Mouse (Mus musculus): ENCODE measurements around the gene Tor1b.

Tor1b gene

GRCm38 (mm10) chr2:30930846-30931245, 21.9 kb upstream of the Tor1b start:
- in situ Hi-C loops (cut with MboI; ENCODE audit: low sequenced_read_pairs): loop anchor here (5.0 kb wide), 1 partner anchor 39 kb away; no protein-coding TSS in a partner anchor

DNA sequence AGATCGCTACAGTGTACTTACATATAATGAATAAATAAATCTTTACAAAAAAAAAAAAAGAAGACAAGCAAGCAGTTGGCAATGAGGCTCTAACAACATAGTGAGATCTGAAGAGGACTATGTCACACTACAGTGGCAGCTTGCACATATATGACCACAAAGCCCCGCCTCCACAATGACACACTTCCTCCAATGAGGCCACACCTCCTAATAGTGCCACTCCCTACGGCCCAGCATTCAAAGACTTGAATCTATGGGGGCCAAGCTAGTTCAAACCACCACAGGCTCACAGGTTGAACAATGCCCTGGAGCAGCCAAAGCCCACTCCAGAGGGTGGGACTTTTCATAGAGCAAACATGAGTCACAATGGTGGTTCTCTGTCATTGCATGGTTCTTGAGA, 20.8 kb upstream of the Tor1b start:
- in situ Hi-C loops (cut with MboI; ENCODE audit: low sequenced_read_pairs): loop anchor here (5.0 kb wide), 1 partner anchor 40 kb away; no protein-coding TSS in a partner anchor

DNA sequence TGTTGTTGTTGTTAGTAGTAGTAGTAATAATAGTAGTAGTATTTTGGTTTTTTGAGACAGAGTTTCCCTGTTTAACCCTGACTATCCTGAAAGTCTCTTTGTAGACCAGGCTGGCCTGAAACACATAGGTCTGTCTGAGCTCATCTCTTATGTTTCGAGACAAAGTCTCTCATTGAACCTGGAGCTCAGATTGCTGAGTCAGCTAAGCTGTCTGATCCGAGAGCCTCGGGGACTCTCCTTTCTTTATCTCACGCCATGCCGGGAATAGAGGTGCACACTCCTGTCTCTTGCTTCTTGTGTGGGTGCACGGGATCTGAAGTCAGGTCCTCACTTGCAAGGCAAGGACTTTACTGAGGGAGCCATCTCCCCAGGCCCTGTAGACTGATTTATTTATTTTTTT, 19.7 kb upstream of the Tor1b start:
- in situ Hi-C loops (cut with MboI; ENCODE audit: low sequenced_read_pairs): loop anchor here (5.0 kb wide), 1 partner anchor 41 kb away; no protein-coding TSS in a partner anchor

DNA sequence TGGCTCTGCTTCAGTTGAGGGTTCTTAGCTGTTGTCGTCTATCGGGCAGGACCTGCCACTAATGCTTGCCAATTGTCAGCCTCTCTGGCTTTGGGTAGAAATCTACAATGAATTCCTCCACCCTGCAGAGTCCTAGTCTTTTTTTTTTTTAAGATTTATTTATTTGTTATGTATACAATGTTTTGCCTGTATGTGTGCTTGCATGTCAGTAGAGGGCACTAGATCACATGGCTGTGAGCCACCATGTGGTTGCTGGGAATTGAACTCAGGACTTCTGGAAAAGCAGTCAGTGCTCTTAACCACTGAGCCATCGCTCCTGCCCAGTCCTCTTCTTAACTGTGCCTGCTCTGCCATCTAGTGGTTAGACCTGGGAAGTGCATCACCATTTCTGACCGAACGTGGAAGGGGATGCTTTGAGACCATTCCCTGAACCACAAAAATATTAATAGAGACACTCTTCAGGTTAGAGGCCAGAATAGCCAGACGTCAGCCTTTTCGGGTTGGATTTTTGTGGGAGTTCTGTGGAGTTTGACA, 18.8 kb upstream of the Tor1b start:
- in situ Hi-C loops (cut with MboI; ENCODE audit: low sequenced_read_pairs): loop anchor here (5.0 kb wide), 1 partner anchor 42 kb away; no protein-coding TSS in a partner anchor

DNA sequence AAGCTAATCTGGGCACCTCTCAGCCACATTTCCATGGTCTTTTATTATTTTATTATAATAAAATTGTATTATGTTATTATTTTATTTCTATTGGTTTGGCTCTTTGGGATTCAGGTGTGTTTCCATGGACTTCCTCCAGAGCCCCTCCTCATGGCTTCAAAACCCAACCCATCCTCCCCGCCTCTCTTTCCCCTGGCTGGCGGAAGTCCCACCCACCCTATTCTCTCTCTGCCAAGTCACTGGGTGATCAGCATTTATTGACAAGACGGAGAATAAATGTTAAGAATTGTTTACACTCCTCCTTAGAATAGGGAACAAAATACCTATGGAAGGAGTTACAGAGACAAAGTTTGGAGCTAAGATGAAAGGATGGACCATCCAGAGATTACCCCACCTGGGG, 16.0 kb upstream of the Tor1b start:
- in situ Hi-C loops (cut with MboI; ENCODE audit: low sequenced_read_pairs): no loop called here

- in situ Hi-C loops (cut with MboI; ENCODE audit: low sequenced_read_pairs): no loop called here
These were observed 15.0 kb upstream of the Tor1b start for GRCm38 (mm10) chr2:30937731-30938130.

DNA sequence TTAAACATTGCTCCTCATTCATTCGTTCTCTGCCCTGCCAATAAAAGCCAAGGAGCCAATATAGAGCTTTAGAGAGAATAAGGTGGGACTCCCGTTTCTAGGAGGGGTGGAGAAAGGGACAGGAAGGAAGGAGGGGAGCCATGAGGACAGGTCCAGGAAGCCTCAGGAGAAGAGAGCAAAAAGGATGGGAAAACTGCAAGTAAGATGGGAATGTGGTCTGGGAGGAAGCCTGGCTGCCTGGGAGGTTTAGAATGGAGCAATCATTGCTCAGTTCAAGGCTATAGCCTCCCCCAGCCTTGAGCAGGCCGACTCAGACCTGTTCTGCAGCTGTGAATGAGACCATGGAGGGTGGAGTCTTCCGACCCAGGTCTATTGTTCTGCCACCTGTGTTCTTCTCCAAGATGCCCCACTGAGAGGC, 14.2 kb upstream of the Tor1b start:
- in situ Hi-C loops (cut with MboI; ENCODE audit: low sequenced_read_pairs): no loop called here

- in situ Hi-C loops (cut with MboI; ENCODE audit: low sequenced_read_pairs): loop anchor here (10.0 kb wide), 1 partner anchor 507 kb away; no protein-coding TSS in a partner anchor
These were observed 11.2 kb upstream of the Tor1b start for GRCm38 (mm10) chr2:30941586-30941985.

GRCm38 (mm10) chr2:30942116-30942515, 10.6 kb upstream of the Tor1b start:
- in situ Hi-C loops (cut with MboI; ENCODE audit: low sequenced_read_pairs): loop anchor here (10.0 kb wide), 1 partner anchor 507 kb away; no protein-coding TSS in a partner anchor

DNA sequence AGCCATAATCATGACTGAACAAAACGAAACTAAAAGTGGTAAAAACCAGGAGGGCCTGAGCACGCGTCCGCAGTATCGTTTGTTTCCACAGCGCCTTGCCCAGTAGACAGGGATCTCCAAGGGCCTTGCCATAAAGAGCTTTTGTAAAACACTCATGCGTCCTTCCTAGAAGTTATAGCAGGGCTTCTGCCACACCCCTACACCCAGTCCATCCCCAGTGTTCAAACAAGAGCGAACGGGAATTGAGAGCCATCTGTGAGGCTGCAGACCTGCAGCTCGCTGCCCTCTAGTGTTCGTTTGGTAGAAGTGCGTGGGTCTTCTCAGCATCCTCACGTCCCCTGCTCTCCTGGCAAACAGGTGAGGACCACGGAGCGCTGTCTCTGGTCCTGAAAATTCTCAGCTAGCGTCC, 10.2 kb upstream of the Tor1b start:
- in situ Hi-C loops (cut with MboI; ENCODE audit: low sequenced_read_pairs): loop anchor here (10.0 kb wide), 1 partner anchor 508 kb away; no protein-coding TSS in a partner anchor

- in situ Hi-C loops (cut with MboI; ENCODE audit: low sequenced_read_pairs): no loop called here
These were observed 319 bp upstream of the Tor1b start for GRCm38 (mm10) chr2:30952457-30952823.

- in situ Hi-C loops (cut with MboI; ENCODE audit: low sequenced_read_pairs): no loop called here
These were observed 2.0 kb downstream of the Tor1b start for GRCm38 (mm10) chr2:30954797-30955196.

DNA sequence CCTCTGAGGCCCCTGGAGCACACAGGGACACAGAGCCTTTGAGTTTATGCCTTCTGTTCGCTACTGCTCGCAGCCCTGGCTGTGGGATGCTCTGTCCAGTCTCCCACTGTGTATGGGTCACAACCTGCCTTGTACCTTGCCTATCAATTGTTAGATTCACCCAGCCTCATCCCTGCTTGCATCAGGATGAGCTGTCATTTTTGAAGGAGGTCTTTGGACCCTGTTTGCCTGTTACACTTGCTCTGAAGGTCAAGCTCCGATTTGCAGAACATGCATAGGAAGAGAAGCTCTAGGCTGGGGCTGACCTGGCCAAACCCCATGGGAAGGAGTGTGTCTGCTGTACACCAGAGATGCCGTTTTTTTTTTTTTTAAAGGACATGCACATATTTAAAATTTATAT, 4.8 kb downstream of the Tor1b start:
- in situ Hi-C loops (cut with MboI; ENCODE audit: low sequenced_read_pairs): no loop called here

DNA sequence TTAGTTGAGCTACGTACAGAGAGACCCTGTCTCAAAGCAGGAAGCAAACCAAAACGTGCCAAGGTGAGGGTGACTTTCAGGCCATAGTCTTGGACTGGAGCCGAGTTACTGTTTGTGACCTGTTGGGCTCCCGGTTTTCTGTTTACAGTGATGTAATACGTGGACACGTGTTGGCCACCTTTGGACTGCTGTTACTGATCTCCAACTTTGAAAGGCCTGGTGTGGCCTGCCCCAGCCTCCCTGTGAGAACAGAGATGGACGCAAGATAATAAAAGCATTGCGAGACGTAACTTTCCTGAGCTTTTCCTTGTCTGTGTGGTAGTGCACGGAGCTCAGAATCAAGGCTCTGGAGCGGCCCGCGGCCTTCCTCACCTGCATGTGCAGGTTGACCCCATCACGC, 6.0 kb downstream of the Tor1b start:
- in situ Hi-C loops (cut with MboI; ENCODE audit: low sequenced_read_pairs): no loop called here

DNA sequence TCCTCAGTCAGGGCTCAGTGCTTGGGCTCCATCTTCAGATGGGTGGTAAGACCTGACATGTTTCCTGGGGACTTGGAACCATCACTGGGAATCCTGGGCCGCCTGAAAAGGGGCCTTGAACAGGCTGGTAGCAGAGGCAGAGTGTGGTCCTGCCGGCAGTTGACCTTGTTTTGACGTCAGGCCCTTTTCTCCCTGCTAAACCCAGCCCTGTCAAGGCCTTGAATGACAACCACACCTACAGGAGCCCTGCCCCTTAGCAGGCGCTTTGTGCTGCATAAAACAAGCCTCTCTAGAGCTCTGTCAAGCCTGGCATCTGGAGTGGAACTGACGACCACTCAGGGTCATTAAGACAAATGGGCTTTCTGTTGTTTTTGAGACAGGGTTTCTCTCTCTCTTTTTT, 7.1 kb downstream of the Tor1b start:
- in situ Hi-C loops (cut with MboI; ENCODE audit: low sequenced_read_pairs): no loop called here

GRCm38 (mm10) chr2:30962570-30963254, 10.0 kb downstream of the Tor1b start:
- in situ Hi-C loops (cut with MboI; ENCODE audit: low sequenced_read_pairs): no loop called here

DNA sequence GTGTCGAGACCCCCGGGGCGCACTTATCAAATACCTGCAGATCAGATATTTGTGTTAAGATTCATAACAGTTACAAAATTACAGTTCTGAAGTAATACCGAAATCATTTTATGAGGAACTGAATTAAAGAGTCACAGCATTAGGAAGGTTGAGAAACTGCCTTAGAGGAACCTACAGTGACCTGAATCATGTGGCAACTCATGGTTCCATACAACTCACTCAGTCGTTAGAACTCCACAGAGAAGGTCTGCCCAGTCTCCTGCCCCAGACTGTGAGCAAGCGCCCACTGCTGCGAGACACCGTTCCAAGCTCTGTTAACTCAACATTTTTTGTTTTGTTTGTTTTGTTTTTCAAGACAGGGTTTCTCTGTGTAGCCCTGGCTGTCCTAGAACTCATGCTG, 12.9 kb downstream of the Tor1b start:
- in situ Hi-C loops (cut with MboI; ENCODE audit: low sequenced_read_pairs): no loop called here

GRCm38 (mm10) chr2:30966826-30967225, 14.1 kb downstream of the Tor1b start:
- in situ Hi-C loops (cut with MboI; ENCODE audit: low sequenced_read_pairs): no loop called here

DNA sequence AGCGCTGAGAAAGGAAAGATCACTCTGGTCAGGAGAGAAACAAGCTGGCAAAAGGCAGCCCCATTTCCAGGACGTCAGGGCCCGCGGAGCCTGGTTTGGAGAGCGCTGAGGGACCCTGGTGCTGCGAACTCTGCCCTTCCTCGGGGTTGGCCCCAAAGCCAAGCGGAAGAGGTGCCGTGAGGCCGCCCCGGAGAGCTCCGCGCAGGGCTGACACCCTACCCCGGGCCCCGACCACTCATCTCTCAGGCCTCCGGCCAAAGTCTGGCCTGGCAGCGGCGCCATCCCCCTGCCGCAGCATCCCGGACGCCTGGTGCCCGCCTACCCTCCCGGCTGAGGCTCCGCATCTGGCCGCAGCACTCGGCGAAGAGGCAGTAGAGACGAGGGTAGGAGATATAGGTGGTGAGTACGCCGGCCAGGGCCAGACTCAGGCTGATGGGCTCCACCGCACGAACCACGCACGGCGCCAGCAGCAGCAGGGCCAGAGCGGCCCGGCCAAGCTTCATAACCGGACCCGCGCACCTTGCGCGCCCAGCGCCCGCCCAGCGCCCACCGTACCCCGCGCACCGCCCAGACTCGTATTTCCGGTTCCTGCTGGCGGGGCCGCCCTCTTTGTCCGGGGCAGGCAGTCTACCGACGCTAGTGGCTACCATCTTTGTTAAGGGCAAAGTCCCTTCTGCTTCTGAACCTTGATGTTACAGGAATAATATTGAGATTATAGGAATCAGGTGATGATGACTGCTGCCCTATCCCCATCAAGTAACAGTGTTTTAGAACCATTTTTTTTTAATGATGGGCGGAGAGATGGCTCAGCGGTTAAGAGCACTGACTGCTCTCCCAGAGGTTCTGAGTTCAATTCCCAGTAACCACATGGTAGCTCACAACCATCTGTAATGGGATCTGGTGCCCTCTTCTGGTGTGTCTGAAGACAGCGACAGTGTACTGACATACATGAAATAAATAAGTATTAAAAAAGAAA, 14.9 kb downstream of the Tor1b start, which contains the start of gene Tor1a:
Gene Tor1a, minus strand, starts transcription at position 582 of the 976 bp plus-strand sequence.
- in situ Hi-C loops (cut with MboI; ENCODE audit: low sequenced_read_pairs): no loop called here

- in situ Hi-C loops (cut with MboI; ENCODE audit: low sequenced_read_pairs): no loop called here
These were observed 29.2 kb downstream of the Tor1b start, which contains the start of the genes BC005624 and Usp20 for GRCm38 (mm10) chr2:30981790-30982513. Gene BC005624, minus strand, starts transcription at chr2:30982201. Gene Usp20, plus strand, starts transcription at chr2:30982279.

Data from CH12F3 (cell line).